Mouse (Mus musculus) hindbrain, embryonic 11.5 days (tissue): ENCODE measurements around the gene Obsl1. TPM values are rescaled to one million over a fixed set of nuclear protein-coding genes. Genes with fewer than 3 reads are reported as not detected.
A peak's percentile ranks its signal among the peaks of the same experiment; 100 is the strongest.

Source experiments
- ATAC-seq: fragments of 200-750 bp; cut with Nextera tagmentation; 2 replicates; pipeline ENCODE4 v1.8.0; 2017; ENCODE audit warnings: mild to moderate bottlenecking, moderate TSS enrichment, moderate library complexity; ENCODE audit not compliant: low FRiP score
- DNase-seq: peaks from one replicate; pipeline ENCODE4 v3.0.0-alpha.2; 2015; ENCODE audit warnings: low spot score
- H3K27ac ChIP-seq: fragments of 300-500 bp; sonication (generic); 2 replicates; pipeline ENCODE4 v1.5.1; 2014; ENCODE audit warnings: mild to moderate bottlenecking, low read depth, low read length
- H3K27me3 ChIP-seq: fragments of 300-500 bp; sonication (generic); 2 replicates; pipeline ENCODE4 v1.6.1; 2014; ENCODE audit warnings: mild to moderate bottlenecking, low read length, moderate library complexity, mixed read lengths; ENCODE audit not compliant: control insufficient read depth, insufficient read depth
- H3K36me3 ChIP-seq: fragments of 300-500 bp; sonication (generic); 2 replicates; pipeline ENCODE4 v1.6.1; 2014; ENCODE audit warnings: mild to moderate bottlenecking, low read length, moderate library complexity, mixed read lengths; ENCODE audit not compliant: control insufficient read depth, insufficient read depth
- H3K4me1 ChIP-seq: fragments of 300-500 bp; sonication (generic); replicated peaks from 2 replicates; pipeline ENCODE4 v1.6.1; 2014; ENCODE audit warnings: low read length, mixed read lengths; ENCODE audit not compliant: control insufficient read depth, insufficient read depth
- H3K4me2 ChIP-seq: fragments of 300-500 bp; sonication (generic); replicated peaks from 2 replicates; pipeline ENCODE4 v1.6.1; 2014; ENCODE audit warnings: mild to moderate bottlenecking, low read depth, low read length
- H3K4me3 ChIP-seq: fragments of 300-500 bp; sonication (generic); 2 replicates; pipeline ENCODE4 v1.5.1; 2014; ENCODE audit warnings: low read depth, low read length
- H3K9ac ChIP-seq: fragments of 300-500 bp; sonication (generic); 2 replicates; pipeline ENCODE4 v1.6.1; 2014; ENCODE audit warnings: low read depth, low read length
- H3K9me3 ChIP-seq: fragments of 300-500 bp; sonication (generic); 2 replicates; pipeline ENCODE4 v1.6.1; 2016; ENCODE audit warnings: low read length; ENCODE audit not compliant: control insufficient read depth
- WGBS: fragments of 180-500 bp; shearing (Covaris S2); extraction: QIAGEN DNeasy Blood & Tissue Kit; methylation state at CpG from one replicate; pipeline ENCODE4 v1.1.7; 2014; 5-methylcytosine and 5-hydroxymethylcytosine counted together
- polyA plus RNA-seq: library from polyadenylated mRNA; unstranded; fragments of >200 nt; fragmentation: Nextera tagmentation; extraction: Ambion mirVana; gene quantifications from 2 replicates; pipeline ENCODE4 v1.2.1, GENCODE M21; 2014

The Obsl1 gene
- polyA plus RNA-seq, 1 experiment from 2014 or later: 34.0 TPM

DNA sequence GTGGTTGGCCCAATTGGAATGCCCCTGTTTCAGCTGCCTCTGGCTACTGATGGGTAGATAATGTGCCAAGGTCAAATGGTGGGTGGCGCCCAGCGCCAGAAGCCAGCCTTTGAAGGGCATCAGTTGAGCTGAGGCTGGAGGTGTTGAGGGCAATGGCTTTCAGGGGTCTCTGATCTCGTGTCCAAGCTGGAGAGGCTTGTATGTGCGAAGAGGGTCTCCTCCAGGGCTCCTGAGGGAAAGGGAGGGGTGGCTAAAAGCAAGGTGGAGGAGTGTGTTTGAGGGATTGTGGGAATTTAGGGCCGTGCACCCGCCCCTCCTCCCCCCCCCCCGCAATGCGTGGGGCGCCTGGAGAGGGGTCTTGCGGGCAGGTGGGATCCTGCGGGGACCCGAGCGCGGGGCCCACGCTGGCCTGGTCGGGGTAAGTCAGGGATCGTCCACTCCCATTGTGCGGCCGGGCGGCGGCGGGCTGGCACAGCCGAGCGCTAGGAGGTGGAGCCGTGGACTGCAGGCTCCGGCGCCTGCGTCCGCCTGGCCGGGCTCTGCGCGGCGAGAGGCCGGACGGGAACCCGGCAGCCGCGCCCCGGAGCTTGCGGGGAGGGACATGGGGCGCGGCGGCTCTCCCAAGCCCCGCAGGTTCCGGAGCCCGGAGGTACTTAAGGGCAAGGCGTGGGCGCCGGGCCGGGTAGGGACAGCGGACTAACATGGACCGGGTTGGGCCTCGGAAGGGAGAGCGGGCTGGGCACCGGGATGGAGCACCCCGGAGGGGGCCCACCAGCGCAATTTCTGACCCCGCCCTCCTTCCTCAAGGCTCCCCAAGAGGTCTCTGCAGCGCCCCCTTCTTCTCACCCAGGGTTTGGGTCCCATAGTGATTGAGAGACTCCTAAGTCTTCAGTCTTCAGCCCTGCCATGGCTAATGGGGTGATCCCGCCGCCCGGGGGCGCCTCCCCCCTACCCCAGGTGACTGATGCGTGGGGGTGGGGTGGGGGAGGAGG is 40.0 kb upstream of the Obsl1 start, which contains the start of gene Slc4a3:
Slc4a3 (plus strand) TSS at position 302 of the 992 bp plus-strand sequence.
- no peaks in the 10 kb centered on the region for H3K27me3 ChIP-seq
- H3K27ac ChIP-seq: peak within 1 kb of the TSS; percentile 74
- WGBS: 2% methylated on average over 54 of the region's 64 CpGs
- peak; percentile 83 for ATAC-seq
- H3K9me3 ChIP-seq: no peaks in the 10 kb centered on the region
- no peaks in the 10 kb centered on the region; the same call in 1 of the 2 replicates for H3K36me3 ChIP-seq
- H3K9ac ChIP-seq: peak within 1 kb of the TSS; percentile 83
- H3K4me1 ChIP-seq: 0 out of 2 replicates have a peak, but pooled peaks cover 2% of the 10 kb centered on the region
- peak within 1 kb of the TSS; percentile 81 for H3K4me2 ChIP-seq
- H3K4me3 ChIP-seq: peak within 1 kb of the TSS; percentile 73
- DNase-seq: peak; percentile 77

GRCm38 (mm10) chr1:75544351-75544750 is 38.1 kb upstream of the Obsl1 start:
- 0 out of 2 replicates have a peak, but pooled peaks cover 2% of the 10 kb centered on the region for H3K4me1 ChIP-seq
- WGBS: 93% methylated on average over 6 of the region's 6 CpGs
- ATAC-seq: no peak

GRCm38 (mm10) chr1:75541496-75541895 is 35.2 kb upstream of the Obsl1 start:
- no peak overlapping the region for H3K4me3 ChIP-seq
- no peak overlapping the region for H3K4me2 ChIP-seq
- H3K9me3 ChIP-seq: no peaks in the 10 kb centered on the region
- H3K27ac ChIP-seq: no peak overlapping the region
- 89% methylated on average over 7 of the region's 7 CpGs for WGBS
- H3K4me1 ChIP-seq: no peaks in the 10 kb centered on the region
- ATAC-seq (no peak), DNase-seq (no peak)
- H3K9ac ChIP-seq: no peak overlapping the region
- H3K27me3 ChIP-seq: no peaks in the 10 kb centered on the region
- no peaks in the 10 kb centered on the region for H3K36me3 ChIP-seq

More at GRCm38 (mm10) chr1:75544351-75544750, 38.1 kb upstream of the Obsl1 start:
- H3K9ac ChIP-seq: no peak overlapping the region
- DNase-seq: no peak
- no peak overlapping the region for H3K4me2 ChIP-seq
- H3K36me3 ChIP-seq: no peaks in the 10 kb centered on the region
- H3K9me3 ChIP-seq: no peaks in the 10 kb centered on the region
- no peak overlapping the region for H3K4me3 ChIP-seq
- H3K27me3 ChIP-seq: no peaks in the 10 kb centered on the region
- H3K27ac ChIP-seq: no peak overlapping the region

- no peaks in the 10 kb centered on the region for H3K27me3 ChIP-seq
- 89% methylated on average over 9 of the region's 9 CpGs for WGBS
- ATAC-seq (no peak), DNase-seq (no peak)
- H3K36me3 ChIP-seq: no peaks in the 10 kb centered on the region
- no peak overlapping the region for H3K4me3 ChIP-seq
- no peaks in the 10 kb centered on the region for H3K9me3 ChIP-seq
- H3K4me2 ChIP-seq: no peak overlapping the region
- no peak overlapping the region for H3K9ac ChIP-seq
- no peaks in the 10 kb centered on the region for H3K4me1 ChIP-seq
- H3K27ac ChIP-seq: no peak overlapping the region
These were observed 32.4 kb upstream of the Obsl1 start for GRCm38 (mm10) chr1:75538597-75539190.

DNA sequence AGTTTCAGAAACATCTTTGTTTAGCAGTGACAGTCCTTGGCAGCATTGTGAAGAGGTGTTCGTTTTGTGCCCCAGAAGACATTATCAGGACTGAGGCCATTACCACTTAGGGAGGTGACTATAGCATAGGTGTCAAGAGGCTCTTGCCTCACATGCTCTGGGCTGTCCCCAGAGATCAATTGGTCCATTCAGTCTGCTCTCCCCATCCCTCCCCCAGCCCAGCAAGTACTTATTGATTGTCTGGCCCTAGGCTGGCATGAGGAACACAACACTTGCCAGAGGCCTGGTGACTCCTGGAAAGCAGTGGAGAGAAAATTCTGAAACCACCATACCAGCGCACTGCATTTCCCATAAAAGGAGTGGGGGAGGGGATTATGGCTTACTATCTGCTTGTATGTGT is 31.3 kb upstream of the Obsl1 start:
- 86% methylated on average over 2 of the region's 2 CpGs for WGBS
- H3K9ac ChIP-seq: no peak overlapping the region
- no peak overlapping the region for H3K4me3 ChIP-seq
- H3K4me1 ChIP-seq: no peaks in the 10 kb centered on the region
- H3K27ac ChIP-seq: no peak overlapping the region
- no peak overlapping the region for H3K4me2 ChIP-seq
- ATAC-seq: no peak
- no peaks in the 10 kb centered on the region for H3K9me3 ChIP-seq
- H3K27me3 ChIP-seq: no peaks in the 10 kb centered on the region
- DNase-seq: no peak
- no peaks in the 10 kb centered on the region for H3K36me3 ChIP-seq

DNA sequence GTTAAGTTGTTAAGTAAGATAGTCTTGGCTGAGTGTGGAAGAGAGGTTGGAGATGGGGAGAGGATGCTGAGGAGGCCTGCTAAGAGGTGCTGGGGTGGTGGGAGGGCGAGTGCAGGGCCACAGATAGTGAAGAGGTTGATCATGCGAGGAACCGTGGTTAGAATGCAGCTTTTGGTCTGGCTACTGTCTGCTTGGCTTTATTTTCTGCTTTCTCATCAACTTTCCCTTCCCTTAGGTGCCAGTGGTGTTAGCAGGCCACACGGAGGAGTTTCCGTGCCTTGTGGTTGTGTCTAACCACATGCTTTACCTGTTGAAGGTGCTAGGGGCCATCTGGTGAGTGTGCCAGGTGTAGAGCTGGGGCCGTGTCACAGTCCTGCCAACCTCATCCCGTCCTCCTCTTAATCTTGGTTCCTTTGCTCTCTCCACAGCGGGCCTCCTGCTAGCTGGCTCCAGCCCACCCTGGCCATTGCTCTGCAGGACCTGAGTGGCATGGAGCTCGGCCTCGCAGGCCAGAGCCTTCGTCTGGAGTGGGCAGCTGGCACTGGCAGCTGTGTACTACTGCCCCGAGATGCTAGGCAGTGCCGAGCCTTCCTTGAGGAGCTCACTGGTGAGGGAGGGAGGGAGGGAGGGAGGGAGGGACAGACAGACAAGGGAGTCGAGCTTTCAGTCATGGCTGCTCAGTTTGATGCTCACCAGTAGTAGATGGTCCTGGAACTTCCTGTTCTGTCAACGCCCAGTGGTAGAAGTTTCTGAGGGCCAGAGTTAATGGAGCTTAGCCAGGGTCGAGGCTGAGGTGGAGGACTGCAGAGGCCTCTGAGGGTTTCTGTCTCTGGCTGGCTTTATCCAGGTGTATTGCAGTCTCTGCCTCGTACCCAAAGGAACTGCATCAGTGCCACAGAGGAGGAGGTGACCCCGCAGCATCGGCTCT is 27.3 kb upstream of the Obsl1 start:
- Histone ChIP-seq H3K4me1 (no peaks in the 10 kb centered on the region), H3K27ac (no peak overlapping the region), H3K4me2 (no peak overlapping the region), H3K9me3 (no peaks in the 10 kb centered on the region), H3K36me3 (no peaks in the 10 kb centered on the region), H3K27me3 (no peaks in the 10 kb centered on the region), H3K9ac (no peak overlapping the region), H3K4me3 (no peak overlapping the region)
- 84% methylated on average over 19 of the region's 19 CpGs for WGBS
- DNase-seq (no peak), ATAC-seq (no peak)

DNA sequence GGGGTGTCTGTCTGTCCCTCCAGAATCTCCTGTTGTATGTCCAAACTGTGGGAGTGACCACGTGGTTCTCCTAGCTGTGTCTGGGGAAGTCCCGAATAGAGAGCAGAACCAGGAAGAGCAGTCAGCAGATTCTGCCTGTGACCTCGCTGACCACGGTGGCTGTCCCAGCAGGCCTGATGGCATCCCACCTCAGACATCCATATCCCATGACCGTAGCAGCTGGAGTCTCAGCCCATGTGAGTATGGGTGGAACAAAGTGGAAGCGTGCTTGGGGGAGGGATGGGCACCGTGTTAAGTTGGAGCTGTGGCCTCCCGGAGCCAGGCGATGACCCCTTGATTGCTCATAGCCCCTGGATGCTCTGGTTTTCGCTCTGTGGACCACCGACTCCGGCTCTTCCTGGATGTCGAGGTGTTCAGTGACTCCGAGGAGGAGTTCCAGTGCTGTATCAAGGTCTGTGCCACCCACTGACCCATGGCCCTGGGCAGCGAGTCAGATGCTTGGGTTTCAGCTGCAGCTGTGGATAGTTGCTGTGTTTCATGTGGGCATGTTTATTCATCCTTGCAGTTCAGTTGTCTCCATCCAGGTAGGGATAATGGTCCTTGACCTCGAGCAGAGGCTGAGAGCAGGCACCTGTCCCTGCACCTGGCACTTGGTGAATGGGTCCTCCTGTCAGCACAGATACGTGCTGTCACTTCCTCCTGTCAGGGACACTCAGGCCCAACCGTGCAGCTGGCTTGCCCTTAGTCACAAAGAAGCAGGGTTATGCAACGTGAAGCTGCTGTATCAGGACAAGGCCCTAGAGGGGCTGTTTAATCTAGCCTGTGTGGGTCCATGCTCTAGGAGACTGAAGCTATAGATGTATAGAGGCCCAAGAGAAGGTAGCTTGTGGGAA is 26.3 kb upstream of the Obsl1 start:
- 91% methylated on average over 19 of the region's 19 CpGs for WGBS
- no peak overlapping the region for H3K9ac ChIP-seq
- H3K9me3 ChIP-seq: no peaks in the 10 kb centered on the region
- no peaks in the 10 kb centered on the region for H3K4me1 ChIP-seq
- H3K36me3 ChIP-seq: no peaks in the 10 kb centered on the region
- ATAC-seq: no peak
- no peak overlapping the region for H3K27ac ChIP-seq
- H3K27me3 ChIP-seq: no peaks in the 10 kb centered on the region
- H3K4me2 ChIP-seq: no peak overlapping the region
- H3K4me3 ChIP-seq: no peak overlapping the region
- no peak for DNase-seq
